Mouse (Mus musculus) olfactory bulb, adult 2 months (tissue): ENCODE measurements around the gene Ctnna2.

ENCODE experiments used
- CTCF ChIP-seq: fragments of 200-500 bp; IDR thresholded peaks from 2 replicates; pipeline ENCODE4 v1.5.1; 2012; ENCODE audit warnings: low read depth, mild to moderate bottlenecking, low read length, moderate library complexity; ENCODE audit not compliant: insufficient read depth
- POLR2A ChIP-seq: fragments of 200-500 bp; IDR thresholded peaks from 2 replicates; pipeline ENCODE4 v1.6.1; 2012; ENCODE audit warnings: mild to moderate bottlenecking, low read depth, low read length, moderate library complexity; ENCODE audit not compliant: insufficient read depth

DNA sequence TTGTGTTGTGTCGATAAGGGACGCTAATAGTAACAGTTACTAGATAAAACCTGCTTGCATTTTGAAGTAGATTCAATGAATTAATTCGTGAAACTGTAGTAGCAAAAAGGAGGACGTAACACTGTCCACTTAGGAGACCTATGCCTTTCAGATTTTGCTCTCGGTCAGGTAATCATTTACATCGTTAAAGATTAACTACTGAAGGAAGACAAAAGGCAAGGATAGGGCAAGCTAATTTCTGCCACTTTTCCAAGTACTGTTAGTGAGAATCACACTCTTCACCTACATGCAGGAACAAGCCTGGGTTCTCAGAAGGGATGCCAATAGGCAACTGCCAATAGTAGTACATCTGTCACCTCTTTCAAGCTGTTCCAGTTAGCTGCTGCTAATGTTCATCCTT is 578.7 kb downstream of the Ctnna2 start:
- no peak for TF ChIP-seq POLR2A
- no peak for TF ChIP-seq CTCF
